Mouse (Mus musculus): Measurements from ENCODE around the gene Gm11172.

- no peak for TF ChIP-seq POLR2AphosphoS5 (IDR thresholded peaks at IDR 0.05; ENCODE audit: insufficient replicate concordance, low read depth, low read length)
- TF ChIP-seq CTCF (IDR thresholded peaks at IDR 0.05; ENCODE audit: low read depth, low read length) = no peak
- no peak for TF ChIP-seq GATA1 (IDR thresholded peaks at IDR 0.05; ENCODE audit: borderline replicate concordance, low read length)
Observed at GRCm38 (mm10) chr16:10849965-10850861, 37.5 kb downstream of the Gm11172 start.

Measured in G1E (cell line).